In genomic region chr15:82266356-82266755, GRCm38 (mm10) we compare ENCODE assay signal across 10 mouse cellular contexts. TPM values are rescaled to one million over a fixed set of nuclear protein-coding genes. Genes with fewer than 3 reads are reported as not detected.
A peak's percentile ranks its signal among the peaks of the same experiment; 100 is the strongest.
DNase-seq lines count a peak whose midpoint lies in the region; ATAC-seq and TF ChIP-seq lines count a peak whose summit lies in the region.
"Had no signal": no experiment of that assay in that cellular context is flagged by ENCODE, and none has a peak within 500 bp of the region (broad histone marks: within the 10 kb centered on the region; RNA-seq: fewer than 3 reads in every experiment).

No protein-coding gene starts in this region.

- peak; percentile 85 for TF ChIP-seq CTCF in G1E (IDR thresholded peaks at IDR 0.05; ENCODE audit: low read depth, low read length)

- no peaks in the 10 kb centered on the region for H3K27me3 ChIP-seq in hindbrain, embryonic 11.5 days (ENCODE audit: control insufficient read depth, insufficient read depth, low read length)
- no peaks in the 10 kb centered on the region for H3K27me3 ChIP-seq in hindbrain, embryonic 13.5 days
- H3K27me3 ChIP-seq in G1E (ENCODE audit: insufficient read depth, low read length) = peaks cover 43% of the 10 kb centered on the region
- peaks cover 20% of the 10 kb centered on the region for H3K27me3 ChIP-seq in limb, embryonic 10.5 days (ENCODE audit: low read depth, poor library complexity, severe bottlenecking)
- H3K27me3 ChIP-seq in neural tube, embryonic 15.5 days (replicated peaks) = no peaks in the 10 kb centered on the region; the same call in 1 of the 2 replicates

- no peak for ATAC-seq in hindbrain, embryonic 11.5 days (ENCODE audit: low FRiP score)
- ATAC-seq in hindbrain, embryonic 13.5 days (ENCODE audit: low FRiP score) = no peak
- ATAC-seq in G1E (ENCODE audit: extremely low read depth, insufficient number of reproducible peaks, low FRiP score, poor library complexity, severe bottlenecking) = no peak; the same call in 1 of the 2 replicates
- ATAC-seq in neural tube, embryonic 15.5 days (ENCODE audit: low FRiP score) = 0 out of 2 replicates have a peak, but pooled peaks have one; percentile 26

- H3K9ac ChIP-seq in hindbrain, embryonic 11.5 days (ENCODE audit: low read depth, low read length) = no peak overlapping the region
- no peak overlapping the region for H3K9ac ChIP-seq in hindbrain, embryonic 13.5 days
- no peak overlapping the region for H3K9ac ChIP-seq in neural tube, embryonic 15.5 days (replicated peaks)
- H3K9ac ChIP-seq: embryonic facial prominence, embryonic 15.5 days had no signal

- no peak overlapping the region for H3K4me3 ChIP-seq in hindbrain, embryonic 11.5 days (ENCODE audit: low read depth, low read length)
- no peak overlapping the region for H3K4me3 ChIP-seq in hindbrain, embryonic 13.5 days
- H3K4me3 ChIP-seq in G1E (ENCODE audit: low read depth, low read length) = no peak overlapping the region
- H3K4me3 ChIP-seq in limb, embryonic 10.5 days = no peak overlapping the region
- H3K4me3 ChIP-seq in neural tube, embryonic 15.5 days (replicated peaks) = no peak overlapping the region
- H3K4me3 ChIP-seq: embryonic facial prominence, embryonic 15.5 days had no signal

- H3K36me3 ChIP-seq in hindbrain, embryonic 11.5 days (ENCODE audit: control insufficient read depth, insufficient read depth, low read length) = no peaks in the 10 kb centered on the region
- H3K36me3 ChIP-seq in hindbrain, embryonic 13.5 days = no peaks in the 10 kb centered on the region
- no peaks in the 10 kb centered on the region for H3K36me3 ChIP-seq in G1E (replicated peaks)
- H3K36me3 ChIP-seq in limb, embryonic 10.5 days = no peaks in the 10 kb centered on the region
- H3K36me3 ChIP-seq in neural tube, embryonic 15.5 days = no peaks in the 10 kb centered on the region
- H3K36me3 ChIP-seq: embryonic facial prominence, embryonic 15.5 days had no signal

- H3K4me1 ChIP-seq in hindbrain, embryonic 11.5 days (replicated peaks; ENCODE audit: control insufficient read depth, insufficient read depth, low read length) = peaks cover 7% of the 10 kb centered on the region
- peaks cover 40% of the 10 kb centered on the region for H3K4me1 ChIP-seq in hindbrain, embryonic 13.5 days (replicated peaks)
- 0 out of 2 replicates have a peak, but pooled peaks cover 3% of the 10 kb centered on the region for H3K4me1 ChIP-seq in G1E (ENCODE audit: insufficient read depth, low read depth, low read length)
- H3K4me1 ChIP-seq in limb, embryonic 10.5 days = peaks cover 4% of the 10 kb centered on the region; the same call in 1 of the 2 replicates
- H3K4me1 ChIP-seq in neural tube, embryonic 15.5 days = peaks cover 33% of the 10 kb centered on the region

- no peak overlapping the region for H3K4me2 ChIP-seq in hindbrain, embryonic 11.5 days (replicated peaks; ENCODE audit: low read depth, low read length)
- no peak overlapping the region for H3K4me2 ChIP-seq in hindbrain, embryonic 13.5 days
- H3K4me2 ChIP-seq in neural tube, embryonic 15.5 days = no peak overlapping the region
- H3K4me2 ChIP-seq: embryonic facial prominence, embryonic 15.5 days had no signal

- 20% methylated on average over 6 of the region's 6 CpGs for WGBS in hindbrain, embryonic 11.5 days
- WGBS in hindbrain, embryonic 13.5 days = 12% methylated on average over 6 of the region's 6 CpGs
- WGBS in limb, embryonic 10.5 days = 24% methylated on average over 6 of the region's 6 CpGs
- WGBS in neural tube, embryonic 15.5 days = 12% methylated on average over 6 of the region's 6 CpGs

- no peak overlapping the region for H3K27ac ChIP-seq in hindbrain, embryonic 11.5 days (ENCODE audit: low read depth, low read length)
- H3K27ac ChIP-seq in hindbrain, embryonic 13.5 days = no peak overlapping the region
- no peak overlapping the region for H3K27ac ChIP-seq in limb, embryonic 10.5 days
- no peak overlapping the region for H3K27ac ChIP-seq in neural tube, embryonic 15.5 days (replicated peaks)
- H3K27ac ChIP-seq: embryonic facial prominence, embryonic 15.5 days had no signal

- DNase-seq in hindbrain, embryonic 11.5 days (ENCODE audit: low spot score) = peak; percentile 84
- peak; percentile 26 for DNase-seq in G1E (ENCODE audit: low spot score)
- peak; percentile 88 to 93 for DNase-seq in cerebellum, postnatal 10 days
- DNase-seq in gastrocnemius, postnatal 10 days = peak; percentile 71
- peak; percentile 85 for DNase-seq in limb, embryonic 10.5 days (ENCODE audit: low spot score)
- DNase-seq in thymus, postnatal 25 days = peak; percentile 73

- H3K9me3 ChIP-seq in hindbrain, embryonic 11.5 days (ENCODE audit: control insufficient read depth, low read length) = no peaks in the 10 kb centered on the region
- H3K9me3 ChIP-seq in hindbrain, embryonic 13.5 days = no peaks in the 10 kb centered on the region
- no peaks in the 10 kb centered on the region for H3K9me3 ChIP-seq in G1E (replicated peaks)
- H3K9me3 ChIP-seq in limb, embryonic 10.5 days (replicated peaks) = no peaks in the 10 kb centered on the region
- no peaks in the 10 kb centered on the region for H3K9me3 ChIP-seq in neural tube, embryonic 15.5 days (replicated peaks)
- H3K9me3 ChIP-seq: embryonic facial prominence, embryonic 15.5 days had no signal

RNA-seq across cellular contexts. Expression of gene Sept3, which starts 8.3 kb away (rescaled TPM):
- 146 and 150 TPM in 2 replicates for polyA plus RNA-seq in hindbrain, embryonic 11.5 days (2014; fragmentation: Nextera tagmentation; extraction: Ambion mirVana)
- polyA plus RNA-seq in hindbrain, embryonic 13.5 days (2015; fragmentation: Nextera tagmentation; extraction: Ambion mirVana) = 329 and 346 TPM in 2 replicates
- total RNA-seq in G1E (2014; fragmentation: Nextera tagmentation) = not detected in 2 replicates
- 0.05 and 0.12 TPM in 2 replicates for total RNA-seq in G1E (2017)
- not detected in 2 replicates for polyA plus RNA-seq in G1E (2012)
- total RNA-seq in gastrocnemius, postnatal 10 days (2021) = 1 to 10 TPM; 1.2 to 2.0 TPM
- polyA plus RNA-seq in limb, embryonic 10.5 days (2016; fragmentation: Nextera tagmentation; extraction: Ambion mirVana) = 32.9 and 41.5 TPM in 2 replicates
- polyA plus RNA-seq in neural tube, embryonic 15.5 days (2015; fragmentation: Nextera tagmentation; extraction: Ambion mirVana) = 338 and 367 TPM in 2 replicates

RNA-seq across cellular contexts. Expression of gene 1500009C09Rik, which starts 14.2 kb away (rescaled TPM):
- polyA plus RNA-seq in hindbrain, embryonic 11.5 days (2014; fragmentation: Nextera tagmentation; extraction: Ambion mirVana) = 0.86 and 1.6 TPM in 2 replicates
- 8.9 and 9.2 TPM in 2 replicates for polyA plus RNA-seq in hindbrain, embryonic 13.5 days (2015; fragmentation: Nextera tagmentation; extraction: Ambion mirVana)
- total RNA-seq in G1E (2014; fragmentation: Nextera tagmentation) = not detected in 2 replicates
- total RNA-seq in G1E (2017) = not detected in 2 replicates
- polyA plus RNA-seq in G1E (2012) = not detected in 2 replicates
- not detected for total RNA-seq in gastrocnemius, postnatal 10 days (2021)
- not detected in 2 replicates for polyA plus RNA-seq in limb, embryonic 10.5 days (2016; fragmentation: Nextera tagmentation; extraction: Ambion mirVana)
- 13.0 and 18.4 TPM in 2 replicates for polyA plus RNA-seq in neural tube, embryonic 15.5 days (2015; fragmentation: Nextera tagmentation; extraction: Ambion mirVana)
- polyA plus RNA-seq: embryonic facial prominence, embryonic 15.5 days; liver, embryonic 16.5 days had no signal

RNA-seq across cellular contexts. Expression of gene Cenpm, which starts 21.8 kb away (rescaled TPM):
- polyA plus RNA-seq in hindbrain, embryonic 11.5 days (2014; fragmentation: Nextera tagmentation; extraction: Ambion mirVana) = 76.2 and 78.1 TPM in 2 replicates
- polyA plus RNA-seq in hindbrain, embryonic 13.5 days (2015; fragmentation: Nextera tagmentation; extraction: Ambion mirVana) = 20.0 and 22.0 TPM in 2 replicates
- total RNA-seq in G1E (2014; fragmentation: Nextera tagmentation) (70.7 and 84.1 TPM in 2 replicates), G1E (2017) (13.7 and 15.7 TPM in 2 replicates)
- 103 and 105 TPM in 2 replicates for polyA plus RNA-seq in G1E (2012)
- 1 to 10 TPM; 4.2 to 7.0 TPM for total RNA-seq in gastrocnemius, postnatal 10 days (2021)
- 83.9 and 86.0 TPM in 2 replicates for polyA plus RNA-seq in limb, embryonic 10.5 days (2016; fragmentation: Nextera tagmentation; extraction: Ambion mirVana)
- polyA plus RNA-seq in neural tube, embryonic 15.5 days (2015; fragmentation: Nextera tagmentation; extraction: Ambion mirVana) = 17.8 and 23.4 TPM in 2 replicates

RNA-seq across cellular contexts. Expression of gene Wbp2nl, which starts 32.4 kb away (rescaled TPM):
- 0.12 TPM in 1 of 2 replicates, not detected in the other for polyA plus RNA-seq in hindbrain, embryonic 11.5 days (2014; fragmentation: Nextera tagmentation; extraction: Ambion mirVana)
- polyA plus RNA-seq in hindbrain, embryonic 13.5 days (2015; fragmentation: Nextera tagmentation; extraction: Ambion mirVana) = 0.16 and 0.18 TPM in 2 replicates
- not detected in 2 replicates for total RNA-seq in G1E (2014; fragmentation: Nextera tagmentation)
- total RNA-seq in G1E (2017) = 0.11 TPM in 1 of 2 replicates, not detected in the other
- not detected in 2 replicates for polyA plus RNA-seq in G1E (2012)
- not detected for total RNA-seq in gastrocnemius, postnatal 10 days (2021)
- 0.16 and 0.38 TPM in 2 replicates for polyA plus RNA-seq in limb, embryonic 10.5 days (2016; fragmentation: Nextera tagmentation; extraction: Ambion mirVana)
- 0.10 and 0.13 TPM in 2 replicates for polyA plus RNA-seq in neural tube, embryonic 15.5 days (2015; fragmentation: Nextera tagmentation; extraction: Ambion mirVana)
- polyA plus RNA-seq: embryonic facial prominence, embryonic 15.5 days; liver, embryonic 16.5 days had no signal

RNA-seq across cellular contexts. Expression of gene Tnfrsf13c, which starts 42.2 kb away (rescaled TPM):
- 0.35 and 0.62 TPM in 2 replicates for polyA plus RNA-seq in hindbrain, embryonic 11.5 days (2014; fragmentation: Nextera tagmentation; extraction: Ambion mirVana)
- not detected in 2 replicates for polyA plus RNA-seq in hindbrain, embryonic 13.5 days (2015; fragmentation: Nextera tagmentation; extraction: Ambion mirVana)
- total RNA-seq in G1E (2014; fragmentation: Nextera tagmentation) (1.6 and 2.4 TPM in 2 replicates), G1E (2017) (0.71 and 1.2 TPM in 2 replicates)
- polyA plus RNA-seq in G1E (2012) = 0.18 and 0.65 TPM in 2 replicates
- under 1 TPM; 0.45 to 0.52 TPM for total RNA-seq in gastrocnemius, postnatal 10 days (2021)
- polyA plus RNA-seq in limb, embryonic 10.5 days (2016; fragmentation: Nextera tagmentation; extraction: Ambion mirVana) = 0.15 and 0.33 TPM in 2 replicates
- 0.66 and 0.90 TPM in 2 replicates for polyA plus RNA-seq in neural tube, embryonic 15.5 days (2015; fragmentation: Nextera tagmentation; extraction: Ambion mirVana)

Comparison
In these comparisons a context has a peak if more than half of its experiments do, and no peak if none do; other contexts are left out.
1. DNase-seq: peak in every context shown above with its lines; median percentile 90 in cerebellum, postnatal 10 days; 85 in limb, embryonic 10.5 days; 84 in hindbrain, embryonic 11.5 days; 73 in thymus, postnatal 25 days; 71 in gastrocnemius, postnatal 10 days; 26 in G1E.
2. RNA of gene Sept3, which starts 8.3 kb away (polyA plus RNA-seq): 338 to 367 TPM in neural tube, embryonic 15.5 days, 329 to 346 TPM in hindbrain, embryonic 13.5 days, 146 to 150 TPM in hindbrain, embryonic 11.5 days and 32.9 to 41.5 TPM in limb, embryonic 10.5 days; not detected in G1E; every median in the first group is over 10 times any median in the second.